Comparison of ENCODE assay signal across 11 mouse cellular contexts in the genomic region with DNA sequence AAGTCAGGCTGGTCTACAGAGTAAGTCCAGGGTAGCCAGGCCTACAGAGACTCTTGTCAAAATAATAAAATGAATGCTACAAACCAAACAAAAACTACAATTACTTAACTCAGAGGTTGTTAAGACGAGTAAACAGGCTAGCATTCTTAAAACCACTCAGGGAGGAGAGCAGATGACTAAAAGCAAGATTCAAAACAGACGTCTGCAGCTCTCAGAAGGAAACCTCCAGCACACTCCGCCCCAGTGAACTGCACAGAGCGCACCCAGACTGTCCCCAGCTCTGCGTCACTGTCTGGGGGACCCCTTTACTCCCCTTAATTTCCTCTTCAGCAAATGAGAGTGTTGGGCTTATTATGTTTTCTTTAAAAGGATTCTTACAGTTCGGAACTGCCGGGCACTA. TPM values are rescaled to one million over a fixed set of nuclear protein-coding genes. Genes with fewer than 3 reads are reported as not detected.
DNase-seq lines count a peak whose midpoint lies in the region; ATAC-seq and TF ChIP-seq lines count a peak whose summit lies in the region.
"Had no signal": no experiment of that assay in that cellular context is flagged by ENCODE, and none has a peak within 500 bp of the region (broad histone marks: within the 10 kb centered on the region; RNA-seq: fewer than 3 reads in every experiment).

No protein-coding gene starts in this region.

- H3K4me2 ChIP-seq in kidney, embryonic 15.5 days = peak overlapping the region; percentile 81; the same call in 1 of the 2 replicates
- no peak overlapping the region; the same call in 1 of the 2 replicates for H3K4me2 ChIP-seq in hindbrain, embryonic 16.5 days (ENCODE audit: low read length)
- peak overlapping the region; percentile 96 for H3K4me2 ChIP-seq in midbrain, embryonic 16.5 days (ENCODE audit: low read length)

- H3K27me3 ChIP-seq in kidney, embryonic 15.5 days = no peaks in the 10 kb centered on the region
- H3K27me3 ChIP-seq in hindbrain, embryonic 16.5 days (replicated peaks; ENCODE audit: control insufficient read depth, insufficient read depth, low read length) = no peaks in the 10 kb centered on the region
- H3K27me3 ChIP-seq in midbrain, embryonic 16.5 days (ENCODE audit: control insufficient read depth, insufficient read depth, low read depth, low read length) = no peaks in the 10 kb centered on the region

- 0 out of 2 replicates have a peak overlapping the region, but pooled peaks have one; percentile 2 for H3K9ac ChIP-seq in kidney, embryonic 15.5 days
- no peak overlapping the region for H3K9ac ChIP-seq in hindbrain, embryonic 16.5 days (ENCODE audit: low read depth, low read length)
- H3K9ac ChIP-seq in midbrain, embryonic 16.5 days (ENCODE audit: low read depth, low read length) = no peak overlapping the region

- H3K27ac ChIP-seq in kidney, embryonic 15.5 days = peak overlapping the region; percentile 11; the same call in 1 of the 2 replicates
- H3K27ac ChIP-seq in embryonic fibroblast, embryonic 13.5 days (ENCODE audit: insufficient read depth, low read length) = 0 out of 2 replicates have a peak overlapping the region, but pooled peaks have one; percentile 4
- peak overlapping the region; percentile 45; the same call in 1 of the 2 replicates for H3K27ac ChIP-seq in hindbrain, embryonic 16.5 days (ENCODE audit: low read depth, low read length)
- H3K27ac ChIP-seq in midbrain, embryonic 16.5 days (ENCODE audit: low read length) = peak overlapping the region; percentile 19; the same call in 1 of the 2 replicates
- H3K27ac ChIP-seq: macrophage had no signal

- H3K36me3 ChIP-seq in kidney, embryonic 15.5 days = peaks cover 46% of the 10 kb centered on the region
- peaks cover 23% of the 10 kb centered on the region for H3K36me3 ChIP-seq in hindbrain, embryonic 16.5 days (ENCODE audit: control insufficient read depth, insufficient read depth, low read length)
- H3K36me3 ChIP-seq in midbrain, embryonic 16.5 days (ENCODE audit: control insufficient read depth, insufficient read depth, low read length) = peaks cover 25% of the 10 kb centered on the region

- intact Hi-C loops in left cerebral cortex, postnatal 4 days (cut with DNase I) = loop anchor here (10.0 kb wide), 1 partner anchor 93 kb away; the partner anchor contains the start of genes Klc4 and Mrpl2

- TF ChIP-seq CTCF in embryonic fibroblast, embryonic 13.5 days (IDR thresholded peaks at IDR 0.05; ENCODE audit: borderline replicate concordance, insufficient read depth, low read length) = no peak

- no peak for DNase-seq in kidney, adult 9 months
- DNase-seq in thymus, postnatal 14 days = no peak
- DNase-seq in left cerebral cortex, postnatal 4 days = no peak
- DNase-seq in natural killer cell, adult 2 months (ENCODE audit: low spot score in 2 of 2) = no peak
- DNase-seq: right cerebral cortex, postnatal 25 days had no signal

- no peak for TF ChIP-seq POLR2A in embryonic fibroblast, embryonic 13.5 days (IDR thresholded peaks at IDR 0.05; ENCODE audit: low read depth, low read length)

- H3K9me3 ChIP-seq in kidney, embryonic 15.5 days (replicated peaks) = no peaks in the 10 kb centered on the region
- H3K9me3 ChIP-seq in hindbrain, embryonic 16.5 days (ENCODE audit: control insufficient read depth, low read length) = no peaks in the 10 kb centered on the region
- no peaks in the 10 kb centered on the region for H3K9me3 ChIP-seq in midbrain, embryonic 16.5 days (replicated peaks; ENCODE audit: control insufficient read depth, low read length, poor library complexity, severe bottlenecking)
- H3K9me3 ChIP-seq: G1E had no signal

- H3K4me1 ChIP-seq in kidney, embryonic 15.5 days = peaks cover 53% of the 10 kb centered on the region
- peaks cover 4% of the 10 kb centered on the region; the same call in 1 of the 2 replicates for H3K4me1 ChIP-seq in embryonic fibroblast, embryonic 13.5 days (ENCODE audit: control insufficient read depth, insufficient read depth, low read length)
- peaks cover 27% of the 10 kb centered on the region for H3K4me1 ChIP-seq in hindbrain, embryonic 16.5 days (ENCODE audit: control insufficient read depth, insufficient read depth, low read depth, low read length)
- H3K4me1 ChIP-seq in midbrain, embryonic 16.5 days (ENCODE audit: control insufficient read depth, insufficient read depth, low read length) = peaks cover 35% of the 10 kb centered on the region

- H3K4me3 ChIP-seq in kidney, embryonic 15.5 days (replicated peaks) = peak overlapping the region; percentile 66
- H3K4me3 ChIP-seq in embryonic fibroblast, embryonic 13.5 days (ENCODE audit: insufficient read depth, low read length) = no peak overlapping the region
- H3K4me3 ChIP-seq in hindbrain, embryonic 16.5 days (ENCODE audit: low read length) = no peak overlapping the region
- 0 out of 2 replicates have a peak overlapping the region, but pooled peaks have one; percentile 32 for H3K4me3 ChIP-seq in midbrain, embryonic 16.5 days (ENCODE audit: low read depth, low read length)

- ATAC-seq in kidney, embryonic 15.5 days (replicated peaks; ENCODE audit: low FRiP score) = no peak
- no peak for ATAC-seq in hindbrain, embryonic 16.5 days
- no peak for ATAC-seq in midbrain, embryonic 16.5 days

- 84% methylated on average over 7 of the region's 7 CpGs for WGBS in kidney, embryonic 15.5 days
- 85% methylated on average over 7 of the region's 7 CpGs for WGBS in hindbrain, embryonic 16.5 days
- 78% methylated on average over 7 of the region's 7 CpGs for WGBS in midbrain, embryonic 16.5 days

RNA-seq across cellular contexts. Expression of gene Srf, which starts 3.8 kb away (rescaled TPM):
- 9.1 and 9.5 TPM in 2 replicates for polyA plus RNA-seq in kidney, embryonic 15.5 days (2015; fragmentation: Nextera tagmentation; extraction: Ambion mirVana)
- polyA plus RNA-seq in embryonic fibroblast, embryonic 13.5 days (2011; ENCODE audit: insufficient read length, low read depth, missing spikeins) = 50.9 and 61.2 TPM in 2 replicates
- polyA plus RNA-seq in hindbrain, embryonic 16.5 days (2015; fragmentation: Nextera tagmentation; extraction: Ambion mirVana) = 3.5 and 3.6 TPM in 2 replicates
- polyA plus RNA-seq in midbrain, embryonic 16.5 days (2015; fragmentation: Nextera tagmentation; extraction: Ambion mirVana) = 3.0 and 3.2 TPM in 2 replicates
- total RNA-seq in left cerebral cortex, postnatal 4 days (2021) = 10 to 100 TPM; 55.2 to 58.1 TPM

RNA-seq across cellular contexts. Expression of gene Cul9, which starts 6.0 kb away (rescaled TPM):
- 5.3 and 5.8 TPM in 2 replicates for polyA plus RNA-seq in kidney, embryonic 15.5 days (2015; fragmentation: Nextera tagmentation; extraction: Ambion mirVana)
- polyA plus RNA-seq in embryonic fibroblast, embryonic 13.5 days (2011; ENCODE audit: insufficient read length, low read depth, missing spikeins) = 5.7 and 8.6 TPM in 2 replicates
- polyA plus RNA-seq in hindbrain, embryonic 16.5 days (2015; fragmentation: Nextera tagmentation; extraction: Ambion mirVana) = 19.7 and 25.1 TPM in 2 replicates
- polyA plus RNA-seq in midbrain, embryonic 16.5 days (2015; fragmentation: Nextera tagmentation; extraction: Ambion mirVana) = 26.8 and 28.0 TPM in 2 replicates
- total RNA-seq in left cerebral cortex, postnatal 4 days (2021) = 10 to 100 TPM; 48.0 to 49.9 TPM

RNA-seq across cellular contexts. Expression of gene Dnph1, which starts 55.6 kb away (rescaled TPM):
- polyA plus RNA-seq in kidney, embryonic 15.5 days (2015; fragmentation: Nextera tagmentation; extraction: Ambion mirVana) = 58.0 and 58.5 TPM in 2 replicates
- polyA plus RNA-seq in embryonic fibroblast, embryonic 13.5 days (2011; ENCODE audit: insufficient read length, low read depth, missing spikeins) = 7.2 and 9.9 TPM in 2 replicates
- polyA plus RNA-seq in hindbrain, embryonic 16.5 days (2015; fragmentation: Nextera tagmentation; extraction: Ambion mirVana) = 18.7 and 19.0 TPM in 2 replicates
- 11.1 and 11.5 TPM in 2 replicates for polyA plus RNA-seq in midbrain, embryonic 16.5 days (2015; fragmentation: Nextera tagmentation; extraction: Ambion mirVana)
- total RNA-seq in left cerebral cortex, postnatal 4 days (2021) = 1 to 10 TPM; 6.0 to 7.1 TPM

Comparison
In these comparisons a context has a peak if more than half of its experiments do, and no peak if none do; other contexts are left out.
1. H3K4me3 ChIP-seq: peak in kidney, embryonic 15.5 days (single experiment) and midbrain, embryonic 16.5 days (single experiment); none in embryonic fibroblast, embryonic 13.5 days (single experiment) and hindbrain, embryonic 16.5 days (single experiment).
2. Peak in every context shown above with its lines, with median percentiles within 50 percentile points of each other: H3K27ac ChIP-seq.